Mouse (Mus musculus): ENCODE measurements around the gene Jam3.

DNA sequence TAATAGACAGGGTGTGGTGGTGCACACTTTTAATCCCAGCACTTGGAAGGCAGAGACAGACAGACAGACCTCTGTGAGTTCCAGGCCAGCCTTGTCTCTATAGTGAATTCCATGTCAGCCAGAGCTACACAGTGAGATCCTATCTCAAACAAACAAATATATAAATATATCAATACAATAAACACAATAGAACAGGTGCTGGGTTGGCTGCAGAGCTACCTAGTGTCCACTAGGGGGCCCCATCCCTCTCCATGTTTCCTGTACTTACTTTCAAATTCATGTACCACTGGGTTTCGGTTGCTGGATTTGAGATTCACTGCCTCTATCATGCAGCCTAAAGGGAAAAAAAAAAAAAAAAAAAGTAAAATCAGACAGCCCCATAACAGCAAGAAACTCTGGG lies 49.1 kb downstream of the Jam3 start:
- TF ChIP-seq CTCF (IDR thresholded peaks at IDR 0.05; ENCODE audit: extremely low read depth, insufficient read depth, insufficient read length, insufficient replicate concordance) = peak; percentile 23; the same call in 1 of the 2 replicates
- TF ChIP-seq POLR2A (IDR thresholded peaks at IDR 0.05; ENCODE audit: low read depth, low read length) = no peak
